Mouse (Mus musculus) right cerebral cortex, postnatal 14 days (tissue): Measurements from ENCODE around the gene Rgs9bp.
"Not testable (repeated sequence)": the region's sequence is repeated elsewhere in the genome, so short reads cannot be mapped to it uniquely, and the experiment has no call there.

Source experiments
- DNase-seq: peaks from one replicate; pipeline ENCODE4 v3.0.0; 2022

Gene Rgs9bp

GRCm38 (mm10) chr7:35582719-35583118 lies 2.7 kb downstream of the Rgs9bp start:
- no peak for DNase-seq

GRCm38 (mm10) chr7:35579849-35580248 lies 5.5 kb downstream of the Rgs9bp start:
- DNase-seq: no peak

GRCm38 (mm10) chr7:35570883-35571282 lies 14.5 kb downstream of the Rgs9bp start:
- DNase-seq: not testable (repeated sequence)

- DNase-seq: not testable (repeated sequence)
Measured at GRCm38 (mm10) chr7:35569724-35570123, 15.7 kb downstream of the Rgs9bp start.

- DNase-seq: not testable (repeated sequence)
Measured at GRCm38 (mm10) chr7:35565965-35566364, 19.4 kb downstream of the Rgs9bp start.

GRCm38 (mm10) chr7:35564872-35565271 lies 20.5 kb downstream of the Rgs9bp start:
- DNase-seq: not testable (repeated sequence)

- no peak for DNase-seq
Measured at GRCm38 (mm10) chr7:35564067-35564865, 21.1 kb downstream of the Rgs9bp start.

GRCm38 (mm10) chr7:35563071-35563470 lies 22.3 kb downstream of the Rgs9bp start:
- no peak for DNase-seq

- no peak for DNase-seq
Measured at GRCm38 (mm10) chr7:35559838-35560237, 25.5 kb downstream of the Rgs9bp start.

GRCm38 (mm10) chr7:35558681-35559080 lies 26.7 kb downstream of the Rgs9bp start:
- DNase-seq: no peak

- no peak for DNase-seq
Measured at GRCm38 (mm10) chr7:35557577-35557976, 27.8 kb downstream of the Rgs9bp start.

GRCm38 (mm10) chr7:35556905-35557304 lies 28.5 kb downstream of the Rgs9bp start:
- no peak for DNase-seq

- DNase-seq: no peak
Measured at GRCm38 (mm10) chr7:35556205-35556603, 29.2 kb downstream of the Rgs9bp start, which contains the start of gene Nudt19. TSS of gene Nudt19 (minus strand) at chr7:35556304.

GRCm38 (mm10) chr7:35555224-35556204 lies 29.9 kb downstream of the Rgs9bp start:
- DNase-seq: peak; percentile 89

GRCm38 (mm10) chr7:35554605-35555175 lies 30.7 kb downstream of the Rgs9bp start:
- DNase-seq: peak; percentile 52

- peak; percentile 58 for DNase-seq
Measured at GRCm38 (mm10) chr7:35553751-35554604, 31.4 kb downstream of the Rgs9bp start.

- peak; percentile 63 for DNase-seq
Measured at GRCm38 (mm10) chr7:35545881-35546280, 39.5 kb downstream of the Rgs9bp start.

- no peak for DNase-seq
Measured at GRCm38 (mm10) chr7:35537562-35537961, 47.8 kb downstream of the Rgs9bp start, which contains the start of gene Tdrd12. TSS of gene Tdrd12 (minus strand) at chr7:35537745.

- no peak for DNase-seq
Measured at GRCm38 (mm10) chr7:35535750-35536512, 49.5 kb downstream of the Rgs9bp start.

GRCm38 (mm10) chr7:35530544-35530943 lies 54.8 kb downstream of the Rgs9bp start:
- DNase-seq: not testable (repeated sequence)

- DNase-seq: no peak
Measured at GRCm38 (mm10) chr7:35530026-35530425, 55.4 kb downstream of the Rgs9bp start.
